Mouse (Mus musculus): ENCODE data around the gene Gm13090.

Gm13090 gene

DNA sequence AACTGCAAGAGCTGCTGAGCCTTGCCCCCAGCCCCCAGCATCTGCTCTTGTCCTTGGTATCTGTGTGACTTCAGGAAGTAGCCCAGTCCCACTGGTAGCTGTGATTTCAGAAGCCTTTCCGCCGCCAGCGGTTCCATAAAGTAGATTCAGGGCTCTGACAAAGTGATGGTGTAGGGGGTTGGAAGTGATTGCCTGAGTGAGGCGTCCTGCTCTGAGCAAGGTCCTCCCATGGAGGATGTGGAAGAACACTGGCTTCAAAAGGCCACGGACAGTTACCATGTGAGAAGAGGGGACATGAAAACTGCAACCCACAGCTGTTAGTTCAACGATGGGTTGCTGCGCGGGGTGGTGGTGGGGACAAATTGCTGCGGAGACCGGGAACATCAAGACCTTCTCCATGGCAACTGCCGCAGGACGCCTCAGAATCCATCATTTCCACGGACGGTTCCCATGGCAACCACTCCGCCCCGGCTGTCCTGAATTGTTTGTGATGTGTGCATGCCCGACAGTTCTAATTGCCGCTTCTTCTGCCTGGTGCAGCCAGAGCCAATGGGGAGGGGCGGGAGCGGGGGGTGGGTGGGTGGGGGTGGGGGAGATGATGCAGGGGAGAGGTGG is 51.1 kb downstream of the Gm13090 start:
- TF ChIP-seq GATA4 (IDR thresholded peaks at IDR 0.05; ENCODE audit: insufficient replicate concordance, low read length), result no peak
